Mouse (Mus musculus) midbrain, embryonic 13.5 days (tissue): ENCODE results near the gene Tbcel. TPM values are rescaled to one million over a fixed set of nuclear protein-coding genes. Genes with fewer than 3 reads are reported as not detected.

Source experiments
- ATAC-seq: fragments of 200-750 bp; cut with Nextera tagmentation; 2 replicates; pipeline ENCODE4 v1.8.0; 2017; ENCODE audit warnings: mild to moderate bottlenecking, moderate TSS enrichment, moderate library complexity
- H3K27ac ChIP-seq: fragments of 300-500 bp; sonication (generic); 2 replicates; pipeline ENCODE4 v1.5.1; 2015; ENCODE audit warnings: inconsistent platforms, mild to moderate bottlenecking, moderate library complexity
- H3K27me3 ChIP-seq: fragments of 300-500 bp; sonication (generic); 2 replicates; pipeline ENCODE4 v1.6.1; 2015; ENCODE audit warnings: mild to moderate bottlenecking, inconsistent platforms
- H3K36me3 ChIP-seq: fragments of 300-500 bp; sonication (generic); 2 replicates; pipeline ENCODE4 v1.6.1; 2015; ENCODE audit warnings: mild to moderate bottlenecking, inconsistent platforms
- H3K4me1 ChIP-seq: fragments of 300-500 bp; sonication (generic); replicated peaks from 2 replicates; pipeline ENCODE4 v1.6.1; 2015; ENCODE audit warnings: inconsistent platforms
- H3K4me2 ChIP-seq: fragments of 300-500 bp; sonication (generic); replicated peaks from 2 replicates; pipeline ENCODE4 v1.6.1; 2015; ENCODE audit warnings: moderate library complexity, mild to moderate bottlenecking, inconsistent platforms
- H3K4me3 ChIP-seq: fragments of 300-500 bp; sonication (generic); replicated peaks from 2 replicates; pipeline ENCODE4 v1.5.1; 2015; ENCODE audit warnings: mild to moderate bottlenecking, inconsistent platforms
- H3K9ac ChIP-seq: fragments of 300-500 bp; sonication (generic); replicated peaks from 2 replicates; pipeline ENCODE4 v1.6.1; 2015; ENCODE audit warnings: mild to moderate bottlenecking, inconsistent platforms
- H3K9me3 ChIP-seq: fragments of 300-500 bp; sonication (generic); 2 replicates; pipeline ENCODE4 v1.6.1; 2016; ENCODE audit warnings: mild to moderate bottlenecking, inconsistent platforms
- WGBS: fragments of 180-500 bp; shearing (Covaris S2); methylation state at CpG from one replicate; pipeline ENCODE4 v1.1.7; 2015; 5-methylcytosine and 5-hydroxymethylcytosine counted together
- polyA plus RNA-seq: library from polyadenylated mRNA; unstranded; fragments of >200 nt; fragmentation: Nextera tagmentation; extraction: Ambion mirVana; gene quantifications from 2 replicates; pipeline ENCODE4 v1.2.1, GENCODE M21; 2015

Tbcel gene
- polyA plus RNA-seq, 1 experiment from 2014 or later: 5.2 TPM

DNA sequence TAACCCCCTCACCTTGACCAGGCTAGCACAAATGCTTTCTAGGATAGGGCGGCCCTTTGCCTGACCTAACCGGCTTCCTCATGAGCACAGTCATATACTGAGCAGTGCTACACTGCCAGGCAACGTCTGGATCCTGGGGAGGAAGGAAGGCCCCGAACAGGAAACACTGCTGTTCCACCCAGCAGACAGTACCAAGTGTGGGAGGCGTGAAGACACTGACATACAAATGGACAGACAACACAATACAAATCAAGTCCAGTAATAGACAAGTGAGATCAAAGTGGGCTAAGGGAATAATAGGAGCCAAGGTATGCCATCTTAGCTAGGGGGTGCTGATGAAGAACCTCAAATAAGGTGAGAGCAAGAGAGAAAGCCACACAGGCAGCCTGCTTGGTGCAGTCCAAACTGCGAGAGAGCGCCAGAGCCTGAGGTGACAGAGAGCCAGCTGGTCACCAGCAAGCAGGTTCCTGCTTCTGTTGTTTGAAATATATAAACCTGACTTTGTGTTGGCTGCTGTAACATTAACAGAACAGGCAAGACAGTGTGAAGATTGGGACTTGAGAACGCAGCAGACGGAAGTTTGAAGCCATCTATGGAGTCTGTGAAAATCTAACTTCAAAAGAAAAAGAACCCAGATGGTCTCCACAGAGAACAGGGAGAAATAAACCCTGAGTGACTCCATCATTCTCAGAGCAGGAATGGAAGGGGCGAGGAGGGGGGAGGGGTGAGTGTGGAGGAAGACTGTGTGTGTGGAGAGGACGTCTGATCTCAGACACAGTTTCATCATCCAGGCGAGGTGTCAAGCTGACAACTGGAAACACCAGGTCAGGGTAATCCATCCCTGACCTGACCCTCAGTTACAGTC lies 79.3 kb downstream of the Tbcel start:
- no peak overlapping the region for H3K4me2 ChIP-seq
- no peak overlapping the region for H3K4me3 ChIP-seq
- H3K27me3 ChIP-seq: no peaks in the 10 kb centered on the region
- WGBS: 84% methylated on average over 12 of the region's 12 CpGs
- no peak overlapping the region; the same call in 1 of the 2 replicates for H3K27ac ChIP-seq
- peaks cover 10% of the 10 kb centered on the region for H3K4me1 ChIP-seq
- peaks cover 42% of the 10 kb centered on the region for H3K36me3 ChIP-seq
- H3K9ac ChIP-seq: no peak overlapping the region
- ATAC-seq: no peak
- H3K9me3 ChIP-seq: no peaks in the 10 kb centered on the region

- no peak for ATAC-seq
- no peaks in the 10 kb centered on the region for H3K9me3 ChIP-seq
- H3K4me3 ChIP-seq: no peak overlapping the region
- 28% methylated on average over 10 of the region's 10 CpGs for WGBS
- H3K36me3 ChIP-seq: peaks cover 46% of the 10 kb centered on the region
- no peak overlapping the region for H3K27ac ChIP-seq
- no peak overlapping the region for H3K4me2 ChIP-seq
- no peaks in the 10 kb centered on the region for H3K27me3 ChIP-seq
- peaks cover 10% of the 10 kb centered on the region for H3K4me1 ChIP-seq
- no peak overlapping the region for H3K9ac ChIP-seq
These were observed 80.8 kb downstream of the Tbcel start for GRCm38 (mm10) chr9:42426661-42427358.

DNA sequence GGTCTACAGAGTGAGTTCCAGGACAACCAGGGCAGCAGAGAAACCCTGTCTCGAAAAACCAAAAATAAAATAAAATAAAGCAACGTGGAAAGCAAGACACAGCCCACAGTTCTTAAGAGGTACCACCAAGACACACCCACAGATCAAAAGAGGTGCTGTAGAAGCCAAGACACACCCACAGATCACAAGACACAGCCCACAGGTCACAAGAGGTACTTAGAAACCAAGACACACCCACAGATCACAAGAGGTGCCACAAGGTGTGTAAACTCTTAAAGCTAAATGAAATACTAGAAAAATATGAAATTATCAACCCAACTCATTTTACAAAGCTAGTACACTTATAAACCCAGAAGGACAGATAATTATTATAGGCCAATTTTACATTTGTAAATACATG lies 84.0 kb downstream of the Tbcel start:
- 94% methylated on average over 2 of the region's 2 CpGs for WGBS
- Histone ChIP-seq H3K9ac (no peak overlapping the region), H3K27me3 (no peaks in the 10 kb centered on the region), H3K36me3 (peaks cover 30% of the 10 kb centered on the region), H3K9me3 (no peaks in the 10 kb centered on the region), H3K4me1 (peaks cover 10% of the 10 kb centered on the region), H3K4me2 (no peak overlapping the region), H3K27ac (no peak overlapping the region), H3K4me3 (no peak overlapping the region)
- ATAC-seq: no peak

- Histone ChIP-seq H3K9ac (no peak overlapping the region), H3K27me3 (no peaks in the 10 kb centered on the region), H3K4me3 (no peak overlapping the region), H3K36me3 (peaks cover 43% of the 10 kb centered on the region), H3K4me1 (peaks cover 5% of the 10 kb centered on the region; the same call in 1 of the 2 replicates), H3K27ac (no peak overlapping the region), H3K9me3 (no peaks in the 10 kb centered on the region), H3K4me2 (no peak overlapping the region)
- ATAC-seq: no peak
- WGBS: 67% methylated on average over 2 of the region's 2 CpGs
These were observed 87.9 kb downstream of the Tbcel start for GRCm38 (mm10) chr9:42419687-42420086.

GRCm38 (mm10) chr9:42418786-42419185 lies 88.8 kb downstream of the Tbcel start:
- no peak overlapping the region for H3K4me3 ChIP-seq
- H3K27me3 ChIP-seq: no peaks in the 10 kb centered on the region
- no peaks in the 10 kb centered on the region for H3K9me3 ChIP-seq
- peaks cover 14% of the 10 kb centered on the region for H3K4me1 ChIP-seq
- 91% methylated on average over 5 of the region's 5 CpGs for WGBS
- ATAC-seq: no peak
- H3K27ac ChIP-seq: no peak overlapping the region
- H3K4me2 ChIP-seq: no peak overlapping the region
- H3K36me3 ChIP-seq: peaks cover 43% of the 10 kb centered on the region
- H3K9ac ChIP-seq: no peak overlapping the region

GRCm38 (mm10) chr9:42417352-42417952 lies 90.2 kb downstream of the Tbcel start:
- ATAC-seq: no peak

GRCm38 (mm10) chr9:42415184-42415583 lies 92.4 kb downstream of the Tbcel start:
- peak; percentile 67; the same call in 1 of the 2 replicates for ATAC-seq

More at GRCm38 (mm10) chr9:42417352-42417952, 90.2 kb downstream of the Tbcel start:
- H3K27me3 ChIP-seq: no peaks in the 10 kb centered on the region
- 87% methylated on average over 12 of the region's 12 CpGs for WGBS
- H3K27ac ChIP-seq: no peak overlapping the region
- H3K4me1 ChIP-seq: peaks cover 21% of the 10 kb centered on the region
- H3K9ac ChIP-seq: no peak overlapping the region
- no peaks in the 10 kb centered on the region for H3K9me3 ChIP-seq
- H3K4me2 ChIP-seq: no peak overlapping the region
- H3K36me3 ChIP-seq: peaks cover 37% of the 10 kb centered on the region
- H3K4me3 ChIP-seq: no peak overlapping the region

GRCm38 (mm10) chr9:42413345-42413744 lies 94.3 kb downstream of the Tbcel start:
- no peaks in the 10 kb centered on the region for H3K9me3 ChIP-seq
- WGBS: 62% methylated on average over 12 of the region's 12 CpGs
- H3K27me3 ChIP-seq: no peaks in the 10 kb centered on the region
- no peak for ATAC-seq
- no peak overlapping the region for H3K27ac ChIP-seq
- no peak overlapping the region for H3K4me2 ChIP-seq
- peaks cover 26% of the 10 kb centered on the region; the same call in 1 of the 2 replicates for H3K36me3 ChIP-seq
- H3K9ac ChIP-seq: no peak overlapping the region
- no peak overlapping the region for H3K4me3 ChIP-seq
- H3K4me1 ChIP-seq: peaks cover 21% of the 10 kb centered on the region

More at GRCm38 (mm10) chr9:42415184-42415583, 92.4 kb downstream of the Tbcel start:
- H3K4me3 ChIP-seq: no peak overlapping the region
- no peak overlapping the region for H3K27ac ChIP-seq
- H3K36me3 ChIP-seq: peaks cover 26% of the 10 kb centered on the region; the same call in 1 of the 2 replicates
- H3K9me3 ChIP-seq: no peaks in the 10 kb centered on the region
- 4% methylated on average over 1 of the region's 1 CpGs for WGBS
- peaks cover 21% of the 10 kb centered on the region for H3K4me1 ChIP-seq
- no peaks in the 10 kb centered on the region for H3K27me3 ChIP-seq
- H3K9ac ChIP-seq: no peak overlapping the region
- no peak overlapping the region for H3K4me2 ChIP-seq

DNA sequence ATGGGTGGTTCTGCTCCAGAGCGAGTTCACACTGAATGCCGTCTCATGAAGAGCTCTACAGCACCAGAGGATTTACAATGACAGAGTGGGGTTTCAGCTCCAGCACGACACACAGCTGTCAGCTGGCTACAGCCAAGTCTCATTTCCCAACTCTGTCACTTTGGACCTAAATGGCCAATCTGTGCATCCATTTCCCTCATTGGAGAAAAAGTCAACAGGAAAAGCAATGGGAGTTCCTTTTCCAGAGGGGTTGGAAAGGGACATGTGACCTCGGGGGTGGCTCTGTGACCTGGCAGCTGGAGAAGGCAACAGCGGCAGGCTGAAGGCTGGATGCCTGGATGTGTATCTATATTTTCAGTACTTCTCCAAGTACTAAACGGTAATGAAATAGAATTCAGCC lies 96.3 kb downstream of the Tbcel start:
- ATAC-seq: no peak
- Histone ChIP-seq H3K36me3 (peaks cover 14% of the 10 kb centered on the region; the same call in 1 of the 2 replicates), H3K4me2 (no peak overlapping the region), H3K9me3 (no peaks in the 10 kb centered on the region), H3K9ac (no peak overlapping the region), H3K4me3 (no peak overlapping the region), H3K27me3 (no peaks in the 10 kb centered on the region), H3K27ac (no peak overlapping the region), H3K4me1 (peaks cover 21% of the 10 kb centered on the region)
- WGBS: 93% methylated on average over 6 of the region's 6 CpGs

DNA sequence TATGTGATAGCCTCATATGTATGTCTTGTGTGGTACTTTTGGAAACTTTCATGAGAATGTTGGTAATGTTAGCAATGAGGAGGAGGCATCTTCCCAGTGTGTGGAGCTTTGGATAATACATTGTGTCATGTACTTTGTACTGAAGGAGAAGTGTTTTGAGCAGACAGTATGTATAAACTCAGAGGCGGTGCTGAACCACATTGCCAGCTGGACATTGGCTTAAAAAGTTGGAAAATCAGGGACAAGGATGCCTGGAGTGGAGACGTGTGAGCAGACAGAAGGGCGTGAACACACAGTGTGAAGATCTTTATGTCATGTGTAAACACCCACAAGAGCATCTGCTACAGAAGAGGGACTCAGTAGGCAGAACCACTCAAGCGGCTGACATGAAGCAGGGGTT lies 101.9 kb downstream of the Tbcel start:
- ATAC-seq: no peak
- H3K4me1 ChIP-seq: no peaks in the 10 kb centered on the region
- no peak overlapping the region for H3K9ac ChIP-seq
- no peaks in the 10 kb centered on the region for H3K27me3 ChIP-seq
- H3K9me3 ChIP-seq: no peaks in the 10 kb centered on the region
- no peak overlapping the region for H3K4me3 ChIP-seq
- H3K4me2 ChIP-seq: no peak overlapping the region
- H3K36me3 ChIP-seq: no peaks in the 10 kb centered on the region
- WGBS: 89% methylated on average over 4 of the region's 4 CpGs
- H3K27ac ChIP-seq: no peak overlapping the region

DNA sequence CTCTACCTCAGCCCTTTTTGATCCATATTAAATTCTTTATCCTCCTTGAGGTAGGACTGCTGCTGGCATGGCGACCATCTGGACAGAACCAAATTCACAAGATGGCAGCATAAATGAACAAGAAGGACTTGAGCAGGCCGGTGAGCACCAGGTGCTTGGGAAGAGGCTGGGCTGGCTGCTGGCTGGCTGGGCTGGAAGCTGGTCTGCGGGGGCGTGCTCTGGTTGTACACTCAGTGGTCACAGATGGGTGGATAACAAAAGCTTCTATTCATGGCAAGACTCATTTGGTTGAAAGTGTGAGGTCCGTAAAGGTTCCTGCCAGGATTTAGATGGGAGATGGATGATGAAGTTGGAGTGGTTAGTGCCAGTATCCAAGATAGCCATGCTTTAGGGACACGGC lies 106.1 kb downstream of the Tbcel start:
- WGBS: 67% methylated on average over 6 of the region's 6 CpGs
- no peak overlapping the region for H3K27ac ChIP-seq
- H3K27me3 ChIP-seq: no peaks in the 10 kb centered on the region
- no peak overlapping the region for H3K9ac ChIP-seq
- no peaks in the 10 kb centered on the region for H3K9me3 ChIP-seq
- no peaks in the 10 kb centered on the region for H3K36me3 ChIP-seq
- H3K4me2 ChIP-seq: no peak overlapping the region
- no peak overlapping the region for H3K4me3 ChIP-seq
- peaks cover 7% of the 10 kb centered on the region; the same call in 1 of the 2 replicates for H3K4me1 ChIP-seq
- no peak for ATAC-seq

DNA sequence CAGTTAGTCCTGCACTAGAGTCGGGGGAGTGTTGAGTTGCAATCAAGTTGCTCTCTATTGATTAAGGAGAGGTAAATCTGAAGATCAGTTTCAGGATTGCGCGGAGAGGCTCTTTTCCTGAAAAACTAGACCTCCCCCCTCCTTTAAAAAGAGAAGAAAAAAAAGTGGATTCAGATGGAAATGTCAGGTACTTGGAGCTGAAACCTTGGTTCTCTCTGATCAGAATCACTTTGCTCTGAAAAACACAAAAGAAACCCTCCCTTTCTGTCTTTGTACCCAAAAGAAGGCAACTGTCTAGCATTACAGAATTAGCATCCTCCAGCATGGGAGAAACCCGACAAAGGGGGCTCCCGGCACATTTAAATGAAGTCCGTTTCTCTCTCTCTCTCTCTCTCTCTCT lies 107.8 kb downstream of the Tbcel start, which contains the start of gene Tecta:
TSS of gene Tecta (minus strand) at position 101 of the 400 bp plus-strand sequence.
- Histone ChIP-seq H3K36me3 (no peaks in the 10 kb centered on the region), H3K9ac (no peak within 1 kb of the TSS), H3K27me3 (no peaks in the 10 kb centered on the region), H3K4me1 (peaks cover 7% of the 10 kb centered on the region; the same call in 1 of the 2 replicates), H3K4me2 (no peak within 1 kb of the TSS), H3K27ac (no peak within 1 kb of the TSS), H3K9me3 (no peaks in the 10 kb centered on the region), H3K4me3 (no peak within 1 kb of the TSS)
- 41% methylated on average over 6 of the region's 6 CpGs for whole genome bisulfite sequencing
- ATAC-seq: no peak
